Mouse (Mus musculus): ENCODE results near the gene Apool.

Apool gene

DNA sequence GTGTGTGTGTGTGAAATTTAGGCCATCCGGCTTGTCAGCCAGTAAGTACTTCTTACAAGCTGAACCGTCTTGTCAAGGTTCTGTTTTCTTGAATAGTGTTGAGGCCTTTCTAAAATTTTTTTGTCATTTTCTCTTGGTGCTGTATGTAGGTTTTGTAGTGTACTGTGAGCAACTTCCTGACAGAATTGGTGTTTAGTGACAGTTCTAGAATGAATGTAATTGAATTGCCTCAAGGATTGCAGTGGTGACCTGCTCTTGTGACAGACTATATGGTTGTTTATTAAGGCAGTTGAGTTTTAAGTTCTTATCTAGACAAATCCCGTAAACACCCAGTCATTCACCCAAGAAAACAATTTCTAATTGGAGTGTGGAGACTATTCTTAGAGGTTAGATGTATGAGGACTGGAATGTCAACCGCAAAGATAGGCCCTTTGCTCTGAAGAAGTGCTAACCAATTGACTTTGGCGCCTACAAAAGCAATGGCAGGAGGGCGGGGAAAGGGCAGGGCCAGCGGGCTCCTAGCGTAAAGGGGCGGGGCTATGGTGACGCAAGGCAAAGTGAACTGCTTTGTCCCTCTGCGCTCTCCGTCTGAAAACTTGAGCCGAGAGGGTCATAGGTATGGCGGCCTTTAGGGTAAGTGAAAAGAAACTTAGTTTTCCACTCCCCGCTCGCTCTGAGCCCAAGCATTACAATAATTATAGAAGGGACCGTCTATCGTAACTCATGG lies at the start of gene Apool:
Gene Apool, plus strand, starts transcription at position 531 of the 727 bp plus-strand sequence.
- peak; percentile 82 for DNase-seq (ENCODE audit: inconsistent ontology term)

DNA sequence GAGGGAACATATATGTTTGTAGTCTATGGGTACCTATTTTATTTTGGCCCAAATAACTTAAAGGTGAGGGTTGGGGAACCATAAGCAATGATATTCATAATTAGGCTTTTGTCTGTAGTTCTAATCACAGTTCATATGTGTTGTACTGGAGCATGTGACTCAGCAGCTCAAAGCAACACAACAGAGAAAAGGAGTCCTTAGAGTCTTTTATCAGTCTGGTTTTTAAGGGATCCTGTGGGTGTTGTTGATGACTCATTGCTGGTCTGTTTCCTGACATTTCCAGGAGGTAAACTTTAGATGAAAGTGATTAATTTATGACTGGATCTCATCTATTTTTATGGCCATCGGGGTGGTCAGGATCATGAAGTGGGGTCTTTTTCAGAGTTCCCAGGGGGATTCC lies 37.6 kb upstream of the Apool start:
- DNase-seq (ENCODE audit: inconsistent ontology term): no peak

DNA sequence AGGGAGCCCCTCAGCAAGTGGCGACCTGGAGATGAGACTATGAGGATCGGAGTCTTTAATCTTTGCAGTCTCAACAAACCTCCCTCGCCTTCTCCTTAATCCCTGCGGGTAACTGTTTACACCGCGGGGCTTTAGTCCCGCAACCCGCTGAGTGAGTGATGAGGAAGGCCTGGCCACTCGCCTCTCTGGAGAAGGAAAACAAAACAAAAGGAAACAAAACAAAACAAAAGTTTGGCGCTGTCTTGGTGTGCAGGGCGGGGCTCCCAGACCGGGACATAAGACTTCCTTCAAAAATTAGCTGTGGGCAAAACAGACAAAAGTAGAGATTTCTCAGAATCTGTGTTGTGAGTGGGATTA lies 375 bp downstream of the Apool start:
- no peak for DNase-seq (ENCODE audit: inconsistent ontology term)

DNA sequence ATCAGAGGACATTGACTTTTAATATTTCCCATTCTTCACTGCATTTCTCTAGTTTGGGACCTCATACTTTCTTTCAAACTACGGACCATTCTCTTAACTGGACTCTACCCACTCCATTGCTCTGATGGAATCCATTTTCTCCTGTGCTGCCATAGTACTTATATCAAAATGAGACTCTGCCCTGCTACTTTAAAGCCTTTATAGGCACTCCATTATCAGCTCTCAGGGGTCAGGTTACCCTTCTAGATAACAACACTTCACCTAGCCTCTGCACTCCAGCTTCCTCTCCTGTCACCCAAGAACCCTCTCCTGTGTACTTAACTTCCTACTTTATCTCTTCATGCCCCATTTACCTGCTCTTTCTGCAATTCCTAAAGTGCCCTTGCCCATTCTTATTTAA lies 960 bp downstream of the Apool start:
- no peak for DNase-seq (ENCODE audit: inconsistent ontology term)

DNA sequence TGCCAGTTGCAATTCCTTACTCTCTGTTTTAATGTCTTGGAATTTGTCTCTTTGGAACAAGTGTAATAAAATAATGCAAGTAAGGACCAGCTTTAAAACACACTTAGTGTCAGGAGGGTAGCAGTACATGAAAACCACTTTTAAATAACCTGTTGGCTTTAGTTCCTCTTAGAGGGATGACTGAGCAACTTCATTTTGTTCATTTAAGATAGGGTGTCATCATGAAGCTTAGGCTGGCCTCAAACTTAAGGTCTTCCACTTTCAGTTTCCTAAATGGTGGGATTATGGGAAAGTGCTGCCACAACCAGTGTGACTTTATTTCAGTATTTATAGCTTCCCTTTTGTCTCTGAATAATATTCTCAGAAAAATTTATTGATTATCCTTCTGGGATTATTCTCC lies 9.1 kb downstream of the Apool start:
- DNase-seq (ENCODE audit: inconsistent ontology term): no peak

DNA sequence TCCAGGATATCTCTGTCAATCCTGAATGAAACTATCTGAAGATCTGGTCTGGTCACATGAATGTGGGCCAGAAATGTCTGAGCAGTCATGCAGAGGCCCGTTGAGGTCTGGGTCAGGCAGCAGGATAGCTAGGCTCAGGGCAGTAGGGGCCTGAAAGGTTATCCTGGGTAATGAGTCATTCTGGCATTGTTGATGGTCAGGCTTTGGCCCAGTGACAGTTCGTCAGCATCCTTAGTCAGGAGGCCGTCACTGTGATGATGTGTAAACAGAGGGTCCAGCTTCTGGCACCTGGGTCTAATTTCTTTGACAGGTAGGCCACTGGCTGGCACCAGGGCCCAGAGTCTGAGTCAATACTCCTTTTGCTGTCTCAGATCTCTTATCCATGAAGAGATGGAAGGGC lies 28.4 kb downstream of the Apool start:
- DNase-seq (ENCODE audit: inconsistent ontology term): peak; percentile 40

DNA sequence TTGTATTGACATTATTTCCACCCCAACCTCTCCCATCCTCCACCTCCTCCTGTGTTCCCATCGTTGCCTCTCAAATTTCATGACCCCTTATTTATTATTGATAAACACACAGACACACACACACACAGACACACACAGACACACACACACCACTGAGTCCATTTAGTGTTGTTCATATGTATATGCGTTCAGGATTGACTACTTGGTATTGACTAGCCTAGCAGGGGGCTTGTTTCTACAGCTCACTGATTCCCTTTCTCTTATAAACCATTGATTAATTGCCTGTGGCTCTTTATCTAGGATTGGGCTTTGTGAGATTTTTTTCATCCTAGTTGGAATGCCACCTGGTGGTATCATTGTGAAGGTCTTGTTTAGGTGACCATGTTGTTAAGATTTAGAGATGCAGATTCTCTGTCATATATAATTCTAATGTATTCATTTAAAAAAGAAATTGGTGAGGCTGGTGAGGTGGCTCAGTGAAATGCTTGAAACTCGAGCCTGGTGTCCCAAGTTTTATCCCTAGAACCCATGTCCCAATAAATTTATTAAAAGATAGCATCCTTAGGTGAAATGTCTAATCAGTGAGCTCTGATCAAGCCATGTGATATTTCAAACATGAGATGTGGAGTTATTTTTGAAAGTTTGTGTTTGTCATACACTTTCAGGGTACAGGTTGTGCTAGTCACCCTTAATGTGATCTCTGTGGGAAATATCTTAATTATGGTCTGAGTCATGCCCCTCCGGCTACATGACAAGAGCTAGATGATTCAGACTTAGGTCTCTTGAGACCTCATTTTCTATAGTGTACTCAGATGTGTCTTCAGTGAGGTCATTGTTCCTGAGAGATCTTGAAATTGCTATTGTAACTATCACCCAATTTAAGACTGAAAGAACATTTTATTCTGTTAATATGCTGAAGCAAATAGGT lies 36.6 kb downstream of the Apool start:
- peak; percentile 47 for DNase-seq (ENCODE audit: inconsistent ontology term)

DNA sequence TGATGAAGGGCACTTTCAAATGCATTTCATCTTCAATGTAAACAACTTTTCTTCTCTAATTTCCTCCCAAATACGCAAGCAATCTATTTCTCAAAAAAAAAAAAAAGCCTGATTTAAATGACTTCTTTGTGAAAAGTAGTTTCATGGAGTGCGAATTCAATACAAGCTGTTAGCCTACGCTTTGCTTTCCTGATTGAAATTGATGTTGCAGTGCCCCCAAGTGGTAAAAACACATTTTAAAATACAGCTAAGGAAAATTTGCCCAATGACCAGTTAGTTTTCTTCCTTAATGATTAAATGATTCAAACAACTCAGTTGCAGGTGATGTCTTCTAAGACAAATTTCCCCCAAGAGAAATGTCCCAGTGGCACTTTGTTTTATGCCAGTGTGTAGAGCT lies 37.3 kb downstream of the Apool start:
- DNase-seq (ENCODE audit: inconsistent ontology term): no peak

DNA sequence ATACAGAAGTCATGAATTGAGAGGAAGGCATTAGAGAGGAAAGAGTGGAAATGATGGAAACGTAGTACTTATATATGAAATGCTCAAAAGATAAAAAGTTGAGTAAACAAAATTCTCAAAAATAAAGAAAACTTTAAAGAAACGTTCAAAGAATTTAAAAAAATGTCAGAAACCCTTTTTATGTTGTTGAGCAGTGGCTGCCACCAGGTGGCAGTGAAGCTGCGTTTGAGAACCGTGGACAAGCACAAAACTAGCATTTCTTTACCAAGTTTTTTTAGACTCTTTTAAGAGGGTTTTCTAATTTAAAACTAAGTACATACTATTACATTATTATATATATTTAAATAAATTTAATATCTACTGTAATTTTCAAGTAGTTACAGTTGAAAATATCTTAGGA lies 57.3 kb downstream of the Apool start:
- no peak for DNase-seq (ENCODE audit: inconsistent ontology term)

DNA sequence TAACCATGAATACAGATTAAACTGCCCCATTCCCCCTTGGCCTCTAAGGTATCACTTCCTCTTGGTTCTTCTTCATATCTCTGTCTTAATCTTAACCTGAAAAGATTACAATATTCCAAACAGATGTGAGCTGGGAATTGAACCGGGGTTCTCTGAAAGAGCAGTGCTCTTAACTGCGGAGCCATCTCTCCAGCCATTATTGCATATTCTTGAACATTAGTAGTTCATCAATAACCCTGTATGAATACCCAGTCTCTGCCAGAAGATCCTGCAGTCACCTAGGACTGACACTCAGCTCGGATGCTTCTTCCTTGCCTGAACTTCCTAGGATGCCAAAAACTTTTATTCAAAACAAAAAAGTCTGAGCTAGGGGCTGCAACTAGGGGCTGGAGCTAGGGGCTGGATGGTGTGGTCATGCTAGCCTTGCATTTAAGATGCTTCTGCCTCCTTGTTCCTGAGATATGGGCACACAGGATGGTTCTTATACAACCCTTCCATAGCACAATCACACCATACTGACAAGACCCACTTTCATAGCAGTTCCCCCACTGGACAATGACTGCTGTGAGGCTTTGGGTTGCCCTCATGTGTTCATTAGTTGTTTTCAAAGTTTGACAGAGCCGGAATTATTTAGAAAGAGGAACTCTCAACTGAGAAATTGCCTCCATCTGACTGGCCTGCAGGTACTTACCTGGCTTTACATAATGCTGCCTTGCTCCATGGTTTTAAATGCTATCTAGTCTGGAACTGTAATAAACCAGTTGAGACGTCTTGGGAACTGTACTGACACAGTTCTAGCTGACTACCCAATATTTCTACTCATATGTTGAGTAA lies 59.7 kb downstream of the Apool start:
- peak; percentile 4 for DNase-seq (ENCODE audit: inconsistent ontology term)

DNA sequence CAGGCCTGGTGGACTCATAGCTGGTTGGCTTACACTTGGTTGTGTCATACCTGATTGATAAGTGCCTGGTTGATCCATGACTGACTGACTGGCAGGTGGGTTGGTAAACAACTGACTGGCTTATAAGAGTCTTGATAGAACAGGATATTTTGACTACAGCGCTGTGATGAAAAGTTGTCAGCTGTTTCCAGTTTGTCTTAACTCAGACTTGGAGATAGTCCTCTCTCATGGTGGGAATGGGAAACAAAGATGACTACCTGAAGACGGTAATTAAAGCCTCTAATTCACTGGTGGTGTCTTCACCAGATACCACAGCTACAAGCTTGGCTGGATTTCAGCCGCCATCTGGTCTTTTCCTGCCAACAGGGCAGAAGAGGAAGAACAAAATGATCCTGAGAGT lies 95.5 kb downstream of the Apool start, which contains the start of gene Satl1:
Gene Satl1, minus strand, starts transcription at position 101 of the 400 bp plus-strand sequence.
- no peak for DNase-seq (ENCODE audit: inconsistent ontology term)

DNA sequence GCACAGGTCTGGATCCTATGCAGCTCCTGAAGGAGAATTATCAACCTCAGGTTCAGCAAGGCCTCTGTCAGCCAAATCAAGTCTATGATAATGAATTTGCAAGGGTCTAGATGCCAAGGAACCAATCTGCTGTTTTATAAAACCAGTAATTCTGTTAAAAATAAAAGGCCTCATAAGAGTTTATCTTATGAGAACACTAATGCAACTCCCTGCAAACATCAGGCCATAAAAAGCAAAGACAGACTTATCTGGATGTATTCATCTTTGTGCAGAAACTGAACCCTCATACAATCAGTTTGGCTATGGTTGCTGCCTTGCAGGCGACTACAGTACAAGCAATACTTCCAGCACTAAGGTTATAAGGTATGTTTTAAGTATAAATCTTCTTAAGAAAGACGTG lies 101.2 kb downstream of the Apool start:
- DNase-seq (ENCODE audit: inconsistent ontology term): no peak

Data from Muller cell, postnatal 12 days (primary cell).